Mouse (Mus musculus): ENCODE measurements around the gene Piga.

- TF ChIP-seq CTCF (IDR thresholded peaks at IDR 0.05; ENCODE audit: control insufficient read depth, insufficient read depth, insufficient replicate concordance, low read depth, low read length) (no peak), POLR2A (IDR thresholded peaks at IDR 0.05; ENCODE audit: control insufficient read depth, low read depth, low read length) (no peak)
These were observed 11.0 kb downstream of the Piga start for GRCm38 (mm10) chrX:164430621-164431020.
